ENCODE assay signal across 8 mouse cellular contexts in genomic region chr4:44234004-44234866, GRCm38 (mm10). TPM values are rescaled to one million over a fixed set of nuclear protein-coding genes. Genes with fewer than 3 reads are reported as not detected.
DNase-seq lines count a peak whose midpoint lies in the region; ATAC-seq and TF ChIP-seq lines count a peak whose summit lies in the region.

No protein-coding gene starts in this region.

- H3K9me3 ChIP-seq in hindbrain, embryonic 10.5 days: no peaks in the 10 kb centered on the region
- H3K9me3 ChIP-seq in lung, embryonic 15.5 days: no peaks in the 10 kb centered on the region

- no peak for TF ChIP-seq CTCF in olfactory bulb, adult 2 months (IDR thresholded peaks at IDR 0.05; ENCODE audit: insufficient read depth, low read depth, low read length)

- peak; percentile 35; the same call in 1 of the 2 replicates for TF ChIP-seq POLR2A in olfactory bulb, adult 2 months (IDR thresholded peaks at IDR 0.05; ENCODE audit: insufficient read depth, low read depth, low read length)

- peak overlapping the region; percentile 74 for H3K9ac ChIP-seq in lung, embryonic 15.5 days

- H3K4me3 ChIP-seq in hindbrain, embryonic 10.5 days: peak overlapping the region; percentile 68
- H3K4me3 ChIP-seq in lung, embryonic 15.5 days: peak overlapping the region; percentile 75
- H3K4me3 ChIP-seq in olfactory bulb, adult 2 months (ENCODE audit: insufficient read depth, low read depth, low read length): peak overlapping the region; percentile 73

- under 1% methylated on average over 61 of the region's 62 CpGs for WGBS in hindbrain, embryonic 10.5 days
- WGBS in lung, embryonic 15.5 days: under 1% methylated on average over 52 of the region's 62 CpGs
- under 1% methylated on average over 57 of the region's 62 CpGs for WGBS in olfactory bulb, adult 2 months

- H3K36me3 ChIP-seq in hindbrain, embryonic 10.5 days: no peaks in the 10 kb centered on the region
- no peaks in the 10 kb centered on the region for H3K36me3 ChIP-seq in lung, embryonic 15.5 days

- peak; percentile 95 for DNase-seq in NIH3T3 (ENCODE audit: low read depth)
- peak; percentile 88 for DNase-seq in cerebellum, adult 9-10 months
- peak; percentile 85 for DNase-seq in hindbrain, embryonic 10.5 days (ENCODE audit: low spot score)
- peak; percentile 31 for DNase-seq in layer of hippocampus, adult 9-10 months (ENCODE audit: low spot score)
- DNase-seq in thymus, postnatal 10 days (ENCODE audit: low spot score in 2 of 2): peak; percentile 80 to 86

- H3K27me3 ChIP-seq in hindbrain, embryonic 10.5 days (ENCODE audit: insufficient read depth, poor library complexity, severe bottlenecking): no peaks in the 10 kb centered on the region
- no peaks in the 10 kb centered on the region for H3K27me3 ChIP-seq in lung, embryonic 15.5 days

- peak; percentile 85 for ATAC-seq in frontal cortex, adult (ENCODE audit: low TSS enrichment)
- ATAC-seq in lung, embryonic 15.5 days (ENCODE audit: borderline replicate concordance, extremely low read depth, low FRiP score, low TSS enrichment): peak; percentile 98

- H3K4me2 ChIP-seq in lung, embryonic 15.5 days: peak overlapping the region; percentile 86

- H3K4me1 ChIP-seq in hindbrain, embryonic 10.5 days (replicated peaks): peaks cover 40% of the 10 kb centered on the region
- peaks cover 20% of the 10 kb centered on the region for H3K4me1 ChIP-seq in lung, embryonic 15.5 days
- H3K4me1 ChIP-seq in olfactory bulb, adult 2 months (ENCODE audit: control insufficient read depth, insufficient read depth, low read length): peaks cover 9% of the 10 kb centered on the region; the same call in 1 of the 2 replicates

- H3K27ac ChIP-seq in hindbrain, embryonic 10.5 days: peak overlapping the region; percentile 95
- H3K27ac ChIP-seq in lung, embryonic 15.5 days: peak overlapping the region; percentile 96
- H3K27ac ChIP-seq in olfactory bulb, adult 2 months (ENCODE audit: insufficient read depth, low read depth, low read length): peak overlapping the region; percentile 69; the same call in 1 of the 2 replicates

RNA-seq across cellular contexts. Expression of gene Rnf38, which starts 0.6 kb away (rescaled TPM):
- 33.9 and 39.0 TPM in 2 replicates for polyA plus RNA-seq in hindbrain, embryonic 10.5 days (2016; fragmentation: Nextera tagmentation; extraction: Ambion mirVana)
- 17.4 and 19.4 TPM in 2 replicates for polyA plus RNA-seq in lung, embryonic 15.5 days (2015; fragmentation: Nextera tagmentation; extraction: Ambion mirVana)
- not detected in 2 replicates for polyA plus RNA-seq in olfactory bulb, adult 2 months (2012; ENCODE audit: insufficient read depth, insufficient read length, low replicate concordance, missing spikeins)

Comparison
In these comparisons a context has a peak if more than half of its experiments do, and no peak if none do; other contexts are left out.
1. Peak in every context shown above with its lines: DNase-seq, ATAC-seq, H3K4me3 ChIP-seq and H3K27ac ChIP-seq.
2. DNase-seq: peak in every context shown above with its lines; median percentile 95 in NIH3T3; 88 in cerebellum, adult 9-10 months; 85 in hindbrain, embryonic 10.5 days; 83 in thymus, postnatal 10 days; 31 in layer of hippocampus, adult 9-10 months.